Mouse (Mus musculus): Measurements from ENCODE around the gene Slc31a2.
"Not testable (repeated sequence)": the region's sequence is repeated elsewhere in the genome, so short reads cannot be mapped to it uniquely, and the experiment has no call there.

Slc31a2 gene

GRCm38 (mm10) chr4:62262276-62262675, at the start of gene Slc31a2:
Gene Slc31a2, plus strand, starts transcription at chr4:62262562.
- peak in 1 of 2 experiments; percentile 14 for DNase-seq

DNA sequence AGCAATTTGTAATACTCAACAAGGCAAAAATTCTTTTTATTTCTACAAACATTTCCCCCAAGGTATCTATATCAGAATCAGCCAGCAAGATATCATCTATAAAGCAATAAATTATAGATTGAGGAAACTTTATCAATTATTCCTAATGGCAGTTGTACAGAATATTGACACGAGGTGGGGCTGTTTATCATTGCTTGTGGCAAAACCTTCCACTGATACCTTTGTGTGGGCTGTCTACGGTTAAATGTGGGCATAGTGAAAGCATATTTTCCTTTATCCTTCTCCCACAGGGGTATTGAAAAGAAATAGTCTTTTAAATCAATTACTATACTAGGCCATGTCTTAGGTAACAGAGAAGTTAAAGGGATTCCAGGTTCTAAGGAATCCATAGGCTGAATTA, 48.9 kb upstream of the Slc31a2 start:
- DNase-seq: no peak

GRCm38 (mm10) chr4:62228391-62228790, 34.0 kb upstream of the Slc31a2 start:
- peak; percentile 78 to 85 for DNase-seq

DNA sequence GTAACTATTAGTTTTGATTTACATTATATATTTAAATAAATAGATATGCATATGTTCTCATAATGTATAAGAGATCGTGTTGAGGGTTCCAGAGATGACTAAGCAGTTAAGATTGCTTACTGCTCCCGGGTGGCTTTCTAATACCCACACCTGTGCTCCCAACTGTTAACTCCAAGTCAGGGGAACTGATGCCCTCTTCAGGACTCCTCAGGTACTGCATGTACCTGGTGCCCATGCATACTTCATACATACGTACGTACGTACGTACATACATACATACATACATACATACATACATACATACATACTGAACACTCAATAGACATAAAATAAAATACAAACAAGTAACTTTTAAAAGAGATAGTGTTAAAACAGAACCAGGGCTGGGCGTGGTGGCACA, 32.9 kb upstream of the Slc31a2 start:
- peak; percentile 27 to 37 for DNase-seq

- DNase-seq: no peak
Measured at GRCm38 (mm10) chr4:62230153-62230552, 32.2 kb upstream of the Slc31a2 start.

DNA sequence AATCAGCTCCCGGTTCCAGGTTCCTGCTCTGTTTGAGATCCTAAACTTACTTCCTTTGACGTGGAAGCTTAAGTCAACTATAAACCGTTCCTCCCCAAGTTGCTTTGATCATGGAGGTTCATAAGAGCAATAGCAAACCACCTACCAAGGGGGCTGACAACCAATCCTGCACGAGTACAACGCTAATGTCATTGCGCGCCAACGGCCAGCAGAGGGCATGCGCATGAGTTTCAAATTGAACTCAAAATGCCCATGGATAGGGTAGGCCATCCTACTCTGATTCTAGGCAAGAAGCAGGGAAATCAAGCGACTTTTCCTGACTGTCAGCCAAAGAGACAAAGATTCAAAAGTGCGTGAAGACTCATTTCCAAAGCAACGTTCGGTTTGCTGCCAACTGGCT, 31.6 kb upstream of the Slc31a2 start, which contains the start of gene Zfp37:
Gene Zfp37, minus strand, starts transcription at position 279 of the 400 bp plus-strand sequence.
- DNase-seq: peak in 1 of 2 experiments; percentile 41

- DNase-seq: no peak
Measured at GRCm38 (mm10) chr4:62240586-62240985, 21.8 kb upstream of the Slc31a2 start.

GRCm38 (mm10) chr4:62248328-62248727, 14.0 kb upstream of the Slc31a2 start:
- no peak for DNase-seq

GRCm38 (mm10) chr4:62250896-62251544, 11.3 kb upstream of the Slc31a2 start:
- peak in 1 of 2 experiments; percentile 20 for DNase-seq

GRCm38 (mm10) chr4:62251776-62252175, 10.6 kb upstream of the Slc31a2 start:
- DNase-seq: no peak

- no peak for DNase-seq
Measured at GRCm38 (mm10) chr4:62254551-62254950, 7.8 kb upstream of the Slc31a2 start.

GRCm38 (mm10) chr4:62256931-62257330, 5.4 kb upstream of the Slc31a2 start:
- DNase-seq: no peak

- DNase-seq: peak; percentile 55 to 59
Measured at GRCm38 (mm10) chr4:62263133-62263844, 927 bp downstream of the Slc31a2 start.

- DNase-seq: no peak
Measured at GRCm38 (mm10) chr4:62265154-62265836, 2.9 kb downstream of the Slc31a2 start.

- DNase-seq: not testable (repeated sequence)
Measured at GRCm38 (mm10) chr4:62266016-62266415, 3.7 kb downstream of the Slc31a2 start.

GRCm38 (mm10) chr4:62267101-62267500, 4.7 kb downstream of the Slc31a2 start:
- no peak for DNase-seq

GRCm38 (mm10) chr4:62272696-62273095, 10.3 kb downstream of the Slc31a2 start:
- peak in 1 of 2 experiments; percentile 1 for DNase-seq

GRCm38 (mm10) chr4:62273916-62274315, 11.6 kb downstream of the Slc31a2 start:
- peak in 1 of 2 experiments; percentile 1 for DNase-seq

DNA sequence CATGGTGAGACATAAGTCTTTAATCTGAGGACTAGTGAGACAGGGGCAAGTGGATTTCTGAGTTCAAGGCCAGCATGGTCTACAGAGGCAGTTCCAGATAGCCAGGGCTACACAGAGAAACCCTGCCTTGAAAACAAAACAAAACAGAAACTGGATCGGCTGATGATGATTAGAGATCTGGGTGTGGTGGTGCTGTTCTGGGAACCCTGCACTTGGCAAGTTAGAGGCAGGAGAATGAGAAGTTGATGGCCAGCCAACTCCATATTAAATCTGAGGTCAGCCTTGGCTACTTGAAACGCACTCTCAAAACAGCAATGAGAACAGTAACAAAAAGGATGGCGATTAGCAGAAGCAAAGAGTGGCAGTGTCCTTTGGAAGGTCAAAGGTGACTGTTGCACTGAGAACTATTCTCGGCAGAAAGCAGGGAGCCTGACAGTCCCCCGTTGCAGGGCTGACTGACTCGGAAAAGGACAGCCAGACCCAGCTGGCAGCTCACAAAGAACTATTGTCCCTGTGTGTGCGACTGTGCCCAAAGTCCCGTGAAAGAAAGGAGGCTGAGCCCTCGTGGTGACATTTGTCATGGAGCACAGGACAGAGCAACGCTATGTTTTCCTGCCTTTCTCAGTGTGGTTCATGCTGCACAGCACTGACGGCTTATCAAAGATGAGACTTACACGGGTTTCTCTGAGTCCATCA, 12.6 kb downstream of the Slc31a2 start:
- DNase-seq: peak in 1 of 2 experiments; percentile 18

DNA sequence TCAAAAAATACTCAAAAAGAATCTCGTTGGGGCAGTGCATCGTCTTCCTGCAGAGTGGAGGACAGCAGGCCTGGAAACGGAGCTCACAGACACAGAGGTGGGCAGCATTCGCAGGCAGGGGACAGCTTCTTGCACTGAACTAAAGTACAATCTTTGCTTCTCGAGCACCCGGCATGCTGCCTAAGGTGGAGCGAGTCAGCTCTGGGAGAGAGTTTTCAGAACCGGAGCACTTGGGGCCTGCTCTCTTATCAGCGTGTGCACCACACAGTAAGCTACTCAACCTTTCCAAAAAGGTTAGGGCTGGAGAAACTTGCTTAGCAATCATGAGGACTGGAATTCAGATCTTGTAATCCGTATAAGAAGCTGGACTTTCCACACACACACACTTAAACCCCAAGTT, 14.3 kb downstream of the Slc31a2 start:
- no peak for DNase-seq

DNA sequence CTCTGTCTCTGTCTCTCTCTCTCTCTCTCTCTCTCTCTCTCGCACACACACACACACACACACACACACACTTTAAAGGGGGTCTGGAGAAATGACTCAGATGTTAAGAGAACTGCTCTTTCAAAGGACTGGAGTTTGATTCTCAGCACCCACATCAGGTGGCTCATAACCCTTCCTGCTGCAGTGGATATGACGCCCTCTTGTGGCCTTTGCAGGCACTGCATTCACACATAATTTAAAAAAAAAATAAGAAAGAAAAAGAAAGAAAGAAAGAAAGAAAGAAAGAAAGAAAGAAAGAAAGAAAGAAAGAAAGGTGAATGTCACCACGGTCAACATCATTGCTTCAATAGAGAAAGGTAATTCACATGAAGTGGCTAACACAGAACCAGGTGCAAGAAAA, 14.9 kb downstream of the Slc31a2 start:
- DNase-seq: no peak

GRCm38 (mm10) chr4:62278081-62278480, 15.7 kb downstream of the Slc31a2 start:
- no peak for DNase-seq

DNA sequence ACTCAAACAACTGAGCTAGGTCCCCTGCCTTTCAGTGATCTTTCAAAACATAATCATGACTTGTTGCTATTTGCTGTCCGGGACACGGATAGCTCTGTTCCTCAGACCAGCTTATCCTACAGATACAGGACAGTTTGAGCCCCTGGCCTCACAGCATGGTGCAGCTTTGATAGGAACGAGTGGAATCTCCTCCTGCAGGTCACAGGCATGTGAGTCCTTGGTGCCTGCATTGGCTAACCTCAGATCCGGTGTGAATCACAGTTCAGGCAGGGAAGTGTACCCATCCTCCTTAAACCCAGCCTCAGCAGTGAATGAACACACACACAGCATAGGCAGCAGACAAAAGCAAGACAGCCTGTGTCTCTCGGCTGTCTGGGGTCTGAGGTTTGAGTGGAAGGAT, 19.0 kb downstream of the Slc31a2 start:
- DNase-seq: no peak
